Mouse (Mus musculus) ovary, adult 18-20 months (tissue): ENCODE measurements around the gene Fxyd7.
A peak's percentile ranks its signal among the peaks of the same experiment; 100 is the strongest.

ENCODE experiments used
- DNase-seq: peaks from one replicate; pipeline ENCODE4 v3.0.0; 2022; ENCODE audit warnings: low spot score, mixed read lengths

Fxyd7 gene

GRCm38 (mm10) chr7:31076492-31076891, 25.2 kb upstream of the Fxyd7 start, which contains the start of gene Fxyd3:
Gene Fxyd3, minus strand, starts transcription at chr7:31076704.
- DNase-seq, result no peak

- no peak for DNase-seq
Observed at GRCm38 (mm10) chr7:31074713-31075069, 23.4 kb upstream of the Fxyd7 start.

DNA sequence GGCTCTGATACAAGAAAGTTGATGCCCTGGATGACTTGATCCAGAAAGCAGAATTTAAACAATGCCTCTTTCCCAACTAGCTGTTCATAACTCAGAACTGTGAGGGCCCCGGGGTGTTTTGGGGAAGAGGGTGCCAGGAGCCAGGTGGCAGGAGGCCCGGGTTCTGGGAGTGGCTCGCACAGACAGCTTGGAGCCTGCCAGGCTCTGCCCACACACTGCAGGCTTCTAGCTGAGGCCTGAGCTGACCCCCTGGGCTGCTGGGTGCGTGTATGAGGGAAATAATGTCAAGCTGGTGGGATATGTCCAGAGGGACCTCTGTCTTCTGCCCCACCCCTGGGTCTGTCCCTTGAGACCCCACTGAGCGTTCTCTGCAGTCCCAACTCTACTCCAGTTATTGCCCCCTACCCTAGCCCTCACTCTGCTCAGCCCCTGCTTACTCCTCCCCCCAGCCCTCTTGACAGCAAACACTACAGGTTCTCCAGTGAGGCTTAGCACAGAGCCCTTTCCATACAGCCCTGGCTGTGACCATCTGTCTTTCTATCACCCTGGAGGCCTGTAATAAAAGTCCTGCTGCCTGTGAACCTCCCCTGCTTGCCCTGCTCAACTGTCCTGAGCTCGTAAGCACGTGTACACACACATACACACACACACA, 22.9 kb upstream of the Fxyd7 start:
- no peak for DNase-seq

GRCm38 (mm10) chr7:31073546-31073945, 22.3 kb upstream of the Fxyd7 start:
- DNase-seq, result no peak

GRCm38 (mm10) chr7:31072326-31072725, 21.1 kb upstream of the Fxyd7 start:
- no peak for DNase-seq

DNA sequence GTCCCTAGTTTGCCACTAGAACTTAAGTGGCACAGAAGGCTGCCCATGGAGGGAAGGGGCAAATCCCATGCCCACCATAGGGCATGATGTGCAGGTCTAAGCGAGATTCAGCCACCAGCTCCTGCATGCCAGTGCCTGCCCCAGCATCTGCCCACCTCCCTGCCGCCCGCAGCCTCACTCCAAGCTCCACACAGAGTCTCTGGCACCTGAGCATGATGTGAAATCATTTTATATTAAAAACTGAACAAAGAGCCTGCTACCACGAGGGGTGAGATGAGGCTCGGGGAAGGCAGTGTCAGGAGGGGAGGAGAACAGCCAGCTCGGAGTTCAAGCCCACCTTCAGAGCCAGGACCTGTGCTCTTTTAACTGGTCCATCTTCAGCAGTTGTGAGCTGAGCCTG, 19.1 kb upstream of the Fxyd7 start:
- DNase-seq, result no peak

DNA sequence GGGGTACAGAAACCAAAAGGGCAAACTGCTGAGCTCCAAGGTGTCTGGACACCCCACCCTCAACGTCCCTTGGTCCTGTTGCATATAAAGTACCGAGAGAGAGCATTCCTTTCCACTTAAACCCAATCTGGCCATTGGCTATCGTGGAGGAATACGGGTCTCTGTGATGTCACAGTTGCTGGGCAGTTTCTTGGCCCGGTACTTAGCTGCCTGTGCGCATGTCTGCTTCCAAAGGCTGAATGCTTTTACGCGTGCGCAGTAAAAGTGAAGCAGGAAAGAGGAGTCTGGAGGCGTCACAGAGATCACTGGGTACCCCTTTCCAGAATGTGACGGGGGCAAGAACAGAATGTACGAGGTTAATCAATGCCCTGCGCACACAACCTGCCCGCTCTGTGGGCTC, 18.2 kb upstream of the Fxyd7 start:
- no peak for DNase-seq

DNA sequence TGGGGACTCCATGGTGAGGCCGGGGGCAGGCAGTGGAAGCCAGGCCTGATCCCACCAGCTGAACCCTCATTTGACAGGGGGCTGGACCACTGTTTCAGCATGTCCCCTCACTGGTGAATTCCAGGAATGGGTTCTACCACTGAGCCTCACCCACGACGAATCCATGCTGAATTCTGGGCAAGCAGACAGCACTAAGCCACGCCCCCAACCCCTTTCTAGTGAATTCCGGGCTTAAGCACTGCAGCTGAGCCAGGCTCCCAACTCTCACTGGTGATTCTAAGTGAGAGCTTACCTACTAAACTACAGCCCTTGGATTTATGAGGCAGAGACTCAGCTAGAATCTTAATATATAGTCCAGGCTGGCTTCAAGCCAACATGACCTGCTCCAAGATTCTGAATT, 16.6 kb upstream of the Fxyd7 start:
- DNase-seq, result no peak

GRCm38 (mm10) chr7:31063074-31063560, 11.8 kb upstream of the Fxyd7 start:
- DNase-seq, result no peak

DNA sequence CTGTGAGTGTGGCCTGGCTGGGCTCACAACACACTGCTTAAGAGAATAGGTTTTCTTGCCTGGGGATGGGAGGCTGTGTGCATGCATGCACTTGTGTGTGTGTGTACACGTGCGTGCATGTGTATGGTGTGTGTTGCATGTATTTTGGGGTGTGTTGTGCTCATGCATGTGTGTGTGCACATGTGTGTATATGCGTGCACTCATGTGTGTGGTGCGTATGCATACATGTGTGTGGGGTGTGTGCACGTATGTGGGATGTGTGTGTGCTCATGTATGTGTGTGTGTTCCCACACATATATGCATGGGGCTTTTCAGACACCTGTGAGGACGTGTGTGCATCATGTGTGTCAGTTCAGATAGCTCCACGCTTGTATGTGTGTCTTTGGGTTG, 9.3 kb upstream of the Fxyd7 start:
- DNase-seq, result no peak

- DNase-seq, result no peak
Observed at GRCm38 (mm10) chr7:31059919-31060620, 8.8 kb upstream of the Fxyd7 start.

GRCm38 (mm10) chr7:31059108-31059507, 7.8 kb upstream of the Fxyd7 start, which contains the start of gene Lgi4:
Gene Lgi4, plus strand, starts transcription at chr7:31059342.
- DNase-seq, result peak; percentile 60

- DNase-seq, result no peak
Observed at GRCm38 (mm10) chr7:31058211-31058610, 6.9 kb upstream of the Fxyd7 start.

DNA sequence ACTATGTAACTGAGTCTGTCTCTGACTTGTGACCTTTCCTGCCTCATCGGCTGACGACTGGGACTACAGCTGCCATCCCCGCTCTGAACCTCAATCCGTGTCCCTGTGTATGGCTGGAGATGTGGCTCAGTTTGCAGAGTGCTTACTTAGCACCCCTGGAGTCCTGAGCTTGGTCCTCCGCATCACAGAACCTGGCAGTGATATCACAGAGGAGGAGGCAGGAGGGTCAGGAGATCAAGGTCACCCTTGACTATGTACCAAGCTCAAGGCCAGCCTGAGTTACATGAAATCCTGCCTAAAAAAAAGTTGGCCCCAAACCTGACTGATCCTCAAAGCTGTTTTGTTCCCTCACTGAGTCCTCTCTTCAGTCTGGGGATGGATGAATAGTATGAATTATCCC, 6.5 kb upstream of the Fxyd7 start:
- no peak for DNase-seq

DNA sequence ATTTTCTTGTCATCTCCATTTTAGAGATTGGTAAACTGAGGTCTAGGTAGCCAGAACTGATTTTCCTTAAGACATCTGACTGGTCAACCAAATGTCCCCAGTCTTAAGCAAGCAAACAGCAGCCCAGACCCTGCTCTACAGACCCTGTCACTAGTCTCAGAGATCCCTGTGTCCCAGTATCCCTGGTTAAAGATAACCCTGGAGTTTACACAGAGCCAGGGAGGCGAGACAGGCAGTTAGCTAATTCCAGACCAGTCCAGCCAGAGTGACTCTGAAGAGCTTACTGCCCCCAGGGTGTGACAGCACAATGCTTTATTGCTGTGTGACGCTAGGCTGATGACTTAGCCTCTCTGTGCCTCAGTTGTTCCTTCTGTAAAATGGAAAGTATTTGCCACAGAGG, 5.8 kb upstream of the Fxyd7 start, which contains the start of gene Fxyd1:
TSS of gene Fxyd1 (minus strand) at position 129 of the 400 bp plus-strand sequence.
- DNase-seq, result no peak

- no peak for DNase-seq
Observed at GRCm38 (mm10) chr7:31056448-31056847, 5.2 kb upstream of the Fxyd7 start.

DNA sequence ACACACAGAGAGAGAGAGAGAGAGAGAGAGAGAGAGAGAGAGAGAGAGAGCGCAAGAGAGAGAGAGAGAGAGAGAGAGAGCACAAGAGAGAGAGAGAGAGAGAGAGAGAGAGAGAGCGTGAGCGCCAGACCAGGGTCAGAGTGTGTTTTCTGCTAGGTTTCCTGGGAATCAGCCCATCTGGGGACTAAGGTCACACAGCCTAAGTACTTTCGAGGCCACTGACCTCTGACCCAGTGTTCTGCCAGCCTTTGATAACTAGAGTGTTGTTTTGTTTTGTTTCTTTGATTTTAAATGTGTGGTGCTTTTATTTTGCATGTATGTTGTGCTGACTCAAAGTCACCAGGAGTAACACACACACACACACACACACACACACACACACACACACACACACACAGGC, 4.6 kb upstream of the Fxyd7 start:
- peak; percentile 72 for DNase-seq

DNA sequence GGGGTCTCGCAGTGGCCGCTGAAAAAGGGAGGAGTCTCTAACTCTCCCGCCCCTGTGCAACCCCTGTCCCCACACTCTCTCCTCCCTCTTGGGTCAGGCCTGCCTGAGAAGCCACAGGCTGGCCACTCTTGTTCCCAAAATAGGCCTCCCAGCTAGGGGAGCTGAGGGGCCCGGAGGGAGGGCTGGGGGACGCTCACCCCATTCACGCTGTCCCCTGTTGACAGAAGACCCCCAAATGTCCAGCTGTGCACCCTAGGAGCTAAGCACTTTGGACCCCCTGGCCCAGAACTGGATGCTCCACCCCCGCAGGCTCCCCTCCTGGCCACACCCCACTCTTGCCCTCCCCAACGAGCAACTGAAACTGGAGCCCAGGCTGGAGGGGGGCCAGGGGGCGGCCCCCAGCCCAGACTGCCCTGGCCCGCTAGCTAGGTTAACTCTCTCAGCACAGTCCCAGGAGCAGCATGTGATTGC, 4.1 kb upstream of the Fxyd7 start:
- peak; percentile 88 for DNase-seq

DNA sequence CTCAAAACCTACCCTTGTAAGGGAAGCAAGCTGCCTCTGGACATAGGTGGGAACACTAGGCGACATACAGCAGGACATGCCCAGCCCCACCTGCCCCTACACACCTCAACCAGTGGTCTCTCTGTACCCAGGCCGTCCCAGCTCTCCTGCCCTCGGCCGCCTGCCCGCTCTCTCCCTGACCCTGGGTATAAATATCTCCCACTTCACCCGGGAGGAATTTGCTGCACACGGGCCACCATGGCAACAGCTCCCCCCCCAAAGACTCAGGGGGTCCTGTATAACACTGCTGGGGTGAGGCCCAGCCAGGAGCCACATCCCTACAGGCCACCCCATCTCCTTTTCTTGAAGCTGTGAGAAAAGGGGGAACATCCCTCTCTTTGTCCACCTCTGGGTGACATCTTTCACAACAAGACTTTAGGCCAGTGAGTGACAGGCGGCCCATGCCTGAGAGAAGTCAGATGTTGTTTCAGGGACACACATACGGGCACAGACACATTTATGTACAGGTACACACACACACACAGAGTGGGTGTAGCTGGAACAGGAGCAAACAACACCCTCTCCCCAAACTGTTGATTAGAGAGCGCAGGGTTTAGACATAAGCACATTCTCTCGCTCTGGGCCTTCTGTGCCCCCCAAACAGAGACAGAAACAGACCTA, 3.5 kb upstream of the Fxyd7 start:
- no peak for DNase-seq

DNA sequence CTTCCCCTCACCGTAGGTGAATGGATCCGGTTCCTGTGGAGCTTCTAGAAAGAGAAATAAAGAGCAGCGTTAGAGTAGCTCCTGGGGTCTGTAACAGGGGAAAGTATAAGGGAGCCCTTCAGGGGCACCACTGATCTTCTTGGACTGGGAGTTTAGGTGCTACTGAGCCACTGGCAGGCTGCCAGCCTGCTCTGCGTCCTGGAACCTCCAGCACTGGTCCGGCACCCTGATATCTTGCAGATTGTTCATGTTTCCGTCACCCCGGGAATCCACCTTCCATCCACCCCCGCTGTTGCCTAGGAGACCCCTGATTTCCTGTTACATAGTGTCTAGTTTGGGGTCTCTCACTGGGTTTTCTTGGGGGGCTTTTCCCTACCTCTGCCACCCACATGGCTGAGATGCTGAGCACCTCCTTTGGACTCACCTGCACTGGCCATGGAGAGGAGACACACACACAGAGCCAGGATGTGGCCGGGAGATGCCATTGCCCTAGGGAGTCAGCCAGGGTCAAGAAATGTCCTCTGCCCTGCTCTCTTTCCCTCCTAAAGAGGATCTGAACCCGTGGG, 2.7 kb upstream of the Fxyd7 start:
- DNase-seq, result no peak

GRCm38 (mm10) chr7:31052636-31053434, 1.6 kb upstream of the Fxyd7 start:
- DNase-seq, result peak; percentile 41

DNA sequence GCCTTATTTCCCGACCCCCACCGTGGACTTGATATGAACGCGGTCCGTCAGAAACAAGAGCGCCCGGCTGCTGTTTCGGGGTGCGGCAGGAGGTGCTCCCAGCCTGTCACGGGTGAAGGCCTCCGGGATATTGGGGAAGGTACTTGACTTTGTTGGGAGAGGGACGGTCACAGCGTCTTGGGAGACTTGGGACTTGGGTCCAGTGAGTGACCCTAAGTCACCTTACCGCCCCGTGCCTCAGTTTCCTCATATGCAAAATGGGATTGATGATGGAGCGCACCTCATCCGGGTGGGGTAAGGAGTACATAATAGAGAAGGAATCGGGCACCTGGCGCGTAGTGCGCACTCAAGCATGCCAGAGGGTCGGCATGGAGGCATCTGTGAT, 976 bp upstream of the Fxyd7 start:
- DNase-seq, result no peak
